Mouse (Mus musculus) macrophage (primary cell): Measurements from ENCODE around the gene Edrf1. TPM values are rescaled to one million over a fixed set of nuclear protein-coding genes. Genes with fewer than 3 reads are reported as not detected.
A peak's percentile ranks its signal among the peaks of the same experiment; 100 is the strongest.

ENCODE experiments used
- H3K27ac ChIP-seq: fragments of 350-480 bp; formaldehyde crosslinking; 2 replicates; pipeline ENCODE4 v1.9.0; 2021
- H3K36me3 ChIP-seq: fragments of 350-480 bp; formaldehyde crosslinking; 2 replicates; pipeline ENCODE4 v1.9.0; 2021; ENCODE audit errors: inconsistent target
- H3K4me3 ChIP-seq: fragments of 350-480 bp; formaldehyde crosslinking; 2 replicates; pipeline ENCODE4 v1.9.0; 2021; ENCODE audit errors: inconsistent target
- H3K79me2 ChIP-seq: fragments of 350-480 bp; formaldehyde crosslinking; 2 replicates; pipeline ENCODE4 v1.9.0; 2021; ENCODE audit errors: inconsistent target
- WGBS: methylation state at CpG from one replicate; pipeline ENCODE4 v1.1.7; 2026; ENCODE audit warnings: inconsistent platforms; ENCODE audit not compliant: missing documents; 5-methylcytosine and 5-hydroxymethylcytosine counted together
- polyA plus RNA-seq: library from polyadenylated mRNA; stranded (reverse); fragments of 250-400 nt; gene quantifications from 3 replicates; pipeline ENCODE4 v1.2.4, GENCODE M21; 2018; ENCODE audit warnings: inconsistent platforms

Edrf1 gene
- polyA plus RNA-seq, 1 experiment from 2014 or later, result 4.9 TPM

- 74% methylated on average over 14 of the region's 14 CpGs for WGBS
- Histone ChIP-seq H3K36me3 (no peaks in the 10 kb centered on the region), H3K79me2 (no peaks in the 10 kb centered on the region), H3K27ac (no peak overlapping the region), H3K4me3 (no peak overlapping the region)
These were observed 10.0 kb upstream of the Edrf1 start for GRCm38 (mm10) chr7:133627184-133627936.

DNA sequence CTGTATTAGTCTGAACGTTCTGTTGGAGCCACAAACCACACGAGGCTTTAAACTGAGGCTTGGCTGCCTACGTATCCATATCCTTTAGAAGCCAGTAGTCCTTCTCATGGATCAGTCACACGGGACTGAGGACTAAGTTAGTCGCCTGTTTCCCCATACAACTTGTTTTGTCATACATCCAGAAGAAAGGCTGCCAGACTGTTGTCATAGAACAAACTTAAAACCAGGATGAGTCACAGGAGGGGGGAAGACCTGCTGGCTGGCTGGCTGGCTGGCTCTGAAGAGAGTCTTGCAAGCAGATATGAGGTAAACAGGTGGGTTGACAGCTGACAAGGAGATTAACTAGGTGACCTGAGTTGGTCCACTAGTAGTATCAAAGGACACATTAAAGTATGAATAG lies 6.5 kb upstream of the Edrf1 start:
- Histone ChIP-seq H3K4me3 (no peak overlapping the region), H3K27ac (no peak overlapping the region), H3K79me2 (no peaks in the 10 kb centered on the region), H3K36me3 (no peaks in the 10 kb centered on the region)
- 76% methylated on average over 5 of the region's 5 CpGs for WGBS

- H3K4me3 ChIP-seq, result no peak overlapping the region
- 13% methylated on average over 2 of the region's 2 CpGs for WGBS
- no peaks in the 10 kb centered on the region for H3K79me2 ChIP-seq
- no peak overlapping the region for H3K27ac ChIP-seq
- H3K36me3 ChIP-seq, result no peaks in the 10 kb centered on the region
These were observed 4.9 kb upstream of the Edrf1 start for GRCm38 (mm10) chr7:133632476-133632875.

DNA sequence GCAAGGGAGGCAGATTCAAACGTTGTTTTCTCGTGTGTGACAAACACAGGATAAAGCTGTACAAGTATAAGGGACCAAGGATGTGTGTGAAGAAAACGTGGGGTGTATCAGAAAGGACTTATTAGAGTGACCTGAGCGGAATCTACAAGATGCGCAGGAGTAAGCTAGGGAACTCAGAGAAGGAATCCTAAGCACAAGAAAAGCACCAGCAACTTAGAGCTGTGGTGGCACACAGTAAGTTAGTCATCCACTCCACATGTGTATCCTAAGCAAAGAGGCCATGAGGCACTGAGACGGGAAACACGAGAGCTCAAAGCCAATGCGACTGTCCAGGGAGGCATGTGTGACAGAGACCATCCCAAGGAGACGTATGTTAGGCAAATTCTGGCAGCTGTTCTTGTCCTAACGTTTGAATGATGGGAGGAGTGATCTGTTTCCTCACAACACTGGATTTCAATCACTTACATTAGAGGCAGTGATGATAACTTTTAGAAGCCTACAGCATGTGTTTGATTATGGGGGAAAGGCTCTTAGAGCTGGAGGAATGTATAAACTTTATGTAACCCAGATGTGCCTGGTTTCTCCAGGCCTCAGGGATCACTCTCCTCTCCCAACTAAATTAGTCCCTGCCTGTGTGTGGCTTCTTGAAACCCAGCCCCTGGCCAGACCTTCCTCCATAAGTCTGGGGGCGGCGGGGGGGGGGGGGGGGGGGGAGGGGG lies 2.3 kb upstream of the Edrf1 start:
- H3K36me3 ChIP-seq, result no peaks in the 10 kb centered on the region
- H3K79me2 ChIP-seq, result peaks cover 24% of the 10 kb centered on the region
- no peak overlapping the region for H3K27ac ChIP-seq
- 86% methylated on average over 10 of the region's 12 CpGs for WGBS
- no peak overlapping the region for H3K4me3 ChIP-seq

DNA sequence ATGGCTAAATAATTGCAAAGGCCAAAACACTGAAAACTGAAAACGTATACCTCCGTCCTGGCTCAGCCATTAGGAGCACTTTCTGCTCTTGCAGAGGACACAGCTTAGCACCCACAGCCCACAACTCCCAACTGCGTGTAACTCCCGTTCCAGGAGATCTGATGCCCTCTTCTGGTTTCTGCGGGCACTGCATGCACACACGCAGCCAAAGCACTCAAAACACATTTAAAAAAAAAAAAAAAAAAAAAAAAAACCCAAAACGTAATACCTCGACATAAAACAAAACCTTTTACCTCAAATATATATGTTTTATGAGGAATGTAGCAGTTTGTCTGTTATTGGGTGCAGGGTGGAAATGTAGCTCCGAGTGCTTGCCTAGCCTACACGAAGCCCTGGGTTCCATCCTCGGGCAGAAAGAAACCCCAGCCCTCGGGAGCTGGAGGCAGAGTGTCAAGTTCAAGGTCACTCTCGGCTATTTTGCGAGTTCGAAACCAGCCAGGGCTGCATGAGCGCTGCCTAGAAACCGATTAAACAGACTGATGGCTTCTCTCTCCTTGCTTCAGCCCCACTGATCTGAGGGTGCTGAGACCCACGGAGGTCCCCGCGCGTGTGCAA lies 498 bp upstream of the Edrf1 start:
- Histone ChIP-seq H3K79me2 (peaks cover 30% of the 10 kb centered on the region), H3K27ac (peak overlapping the region; percentile 64), H3K36me3 (peaks cover 8% of the 10 kb centered on the region), H3K4me3 (peak overlapping the region; percentile 91)
- WGBS, result 2% methylated on average over 21 of the region's 21 CpGs

DNA sequence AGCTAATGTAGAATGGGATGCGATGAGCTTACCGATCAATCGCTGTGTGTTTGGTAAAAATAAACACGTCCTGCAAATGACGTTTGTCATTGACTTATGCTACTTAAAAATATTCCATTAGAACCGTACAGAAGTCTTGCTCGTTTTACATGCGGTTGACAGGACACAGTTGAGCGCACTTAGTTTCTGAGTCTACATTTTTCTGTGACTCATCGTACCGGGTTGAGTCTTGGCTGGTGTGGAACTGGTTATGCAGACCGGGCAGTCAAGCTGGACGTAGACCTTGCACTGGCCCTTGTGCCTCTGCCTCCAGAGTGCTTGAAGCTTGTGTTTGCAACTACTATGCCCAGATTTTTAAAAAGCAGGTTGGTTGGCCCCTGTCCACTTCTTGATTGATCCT lies 963 bp downstream of the Edrf1 start:
- WGBS, result 6% methylated on average over 13 of the region's 13 CpGs
- peaks cover 23% of the 10 kb centered on the region for H3K36me3 ChIP-seq
- H3K79me2 ChIP-seq, result peaks cover 30% of the 10 kb centered on the region
- peak overlapping the region; percentile 37 for H3K27ac ChIP-seq
- peak overlapping the region; percentile 91 for H3K4me3 ChIP-seq

GRCm38 (mm10) chr7:133638821-133639220 lies 1.5 kb downstream of the Edrf1 start:
- H3K36me3 ChIP-seq, result peaks cover 28% of the 10 kb centered on the region
- H3K79me2 ChIP-seq, result peaks cover 30% of the 10 kb centered on the region
- peak overlapping the region; percentile 91 for H3K4me3 ChIP-seq
- H3K27ac ChIP-seq, result no peak overlapping the region
- 93% methylated on average over 13 of the region's 13 CpGs for WGBS

GRCm38 (mm10) chr7:133645716-133646115 lies 8.4 kb downstream of the Edrf1 start:
- Histone ChIP-seq H3K79me2 (no peaks in the 10 kb centered on the region), H3K27ac (no peak overlapping the region), H3K36me3 (peaks cover 90% of the 10 kb centered on the region), H3K4me3 (no peak overlapping the region)
- WGBS, result 90% methylated on average over 6 of the region's 6 CpGs

DNA sequence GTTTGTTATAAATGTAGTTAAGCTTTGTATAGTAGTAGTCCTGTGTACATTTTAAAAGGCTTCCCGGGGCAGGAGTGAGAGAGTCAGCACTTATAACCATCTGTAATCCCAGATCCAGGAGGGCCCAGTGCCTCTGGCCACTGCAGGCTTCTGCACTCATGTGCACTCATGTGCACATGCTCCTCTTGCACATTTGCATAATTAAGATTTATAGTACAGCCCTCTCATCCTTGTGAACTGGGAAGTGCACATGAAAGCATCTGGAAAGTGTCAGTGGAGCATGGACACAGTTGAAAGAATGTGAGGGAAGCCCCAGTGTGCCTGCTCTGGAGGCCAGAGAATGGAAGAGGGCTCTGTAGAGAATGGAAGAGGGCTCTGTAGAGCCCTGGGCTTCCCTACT lies 25.1 kb downstream of the Edrf1 start:
- Histone ChIP-seq H3K36me3 (peaks cover 94% of the 10 kb centered on the region), H3K27ac (no peak overlapping the region), H3K79me2 (no peaks in the 10 kb centered on the region), H3K4me3 (no peak overlapping the region)
- 91% methylated on average over 1 of the region's 1 CpGs for WGBS

- no peak overlapping the region for H3K27ac ChIP-seq
- H3K4me3 ChIP-seq, result no peak overlapping the region
- H3K79me2 ChIP-seq, result no peaks in the 10 kb centered on the region
- H3K36me3 ChIP-seq, result peaks cover 73% of the 10 kb centered on the region
- WGBS, result 100% methylated on average over 1 of the region's 1 CpGs
These were observed 31.7 kb downstream of the Edrf1 start for GRCm38 (mm10) chr7:133669071-133669470.

DNA sequence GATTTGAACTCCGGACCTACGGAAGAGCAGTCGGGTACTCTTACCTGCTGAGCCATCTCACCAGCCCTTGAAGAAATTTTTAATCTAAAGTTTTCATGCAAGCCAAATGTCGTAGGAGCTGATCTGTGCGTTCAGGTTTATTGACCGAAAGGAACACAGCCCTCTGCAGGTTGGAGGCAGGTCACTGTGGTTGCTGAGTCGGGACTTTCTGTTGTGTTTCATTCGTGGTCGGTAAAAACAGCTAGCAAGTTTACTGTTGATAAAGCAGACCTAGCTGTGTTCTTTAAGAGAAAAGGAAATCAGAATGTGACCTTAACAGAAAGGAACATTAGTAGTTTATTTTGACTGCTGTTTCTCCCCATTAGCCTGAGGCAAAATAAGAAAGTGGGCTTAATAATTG lies 32.6 kb downstream of the Edrf1 start:
- peaks cover 64% of the 10 kb centered on the region for H3K36me3 ChIP-seq
- no peaks in the 10 kb centered on the region for H3K79me2 ChIP-seq
- no peak overlapping the region for H3K27ac ChIP-seq
- no peak overlapping the region for H3K4me3 ChIP-seq
- 89% methylated on average over 9 of the region's 9 CpGs for WGBS

- H3K4me3 ChIP-seq, result no peak overlapping the region
- H3K36me3 ChIP-seq, result peaks cover 58% of the 10 kb centered on the region
- 98% methylated on average over 3 of the region's 3 CpGs for WGBS
- no peak overlapping the region for H3K27ac ChIP-seq
- no peaks in the 10 kb centered on the region for H3K79me2 ChIP-seq
These were observed 33.5 kb downstream of the Edrf1 start for GRCm38 (mm10) chr7:133670846-133671245.

GRCm38 (mm10) chr7:133676002-133676401 lies 38.7 kb downstream of the Edrf1 start:
- no peak overlapping the region for H3K27ac ChIP-seq
- H3K4me3 ChIP-seq, result no peak overlapping the region
- 89% methylated on average over 9 of the region's 9 CpGs for WGBS
- peaks cover 25% of the 10 kb centered on the region for H3K36me3 ChIP-seq
- no peaks in the 10 kb centered on the region for H3K79me2 ChIP-seq

DNA sequence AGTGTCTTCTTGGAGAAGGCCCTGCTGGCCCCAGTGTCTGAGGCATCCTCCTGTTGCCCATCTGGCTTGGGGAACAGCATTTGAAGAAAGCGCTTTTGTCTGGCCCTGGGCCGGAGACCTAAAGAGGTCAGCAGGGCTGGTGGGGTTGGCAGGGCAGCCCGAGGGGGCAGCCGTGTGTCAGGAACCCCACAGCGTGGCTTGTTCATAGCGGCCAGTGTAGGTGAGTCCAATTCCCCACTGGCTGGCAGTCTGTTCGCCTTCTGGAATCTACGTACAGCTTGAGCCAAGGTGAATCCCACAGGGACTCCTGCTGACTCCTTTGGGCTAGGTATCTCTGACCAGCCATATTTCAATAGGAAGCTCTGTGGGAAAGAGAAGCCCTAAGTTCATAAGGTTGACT lies 41.4 kb downstream of the Edrf1 start:
- Histone ChIP-seq H3K4me3 (no peak overlapping the region), H3K36me3 (peaks cover under 1% of the 10 kb centered on the region; the same call in 1 of the 2 replicates), H3K79me2 (no peaks in the 10 kb centered on the region), H3K27ac (no peak overlapping the region)
- 96% methylated on average over 8 of the region's 8 CpGs for WGBS

DNA sequence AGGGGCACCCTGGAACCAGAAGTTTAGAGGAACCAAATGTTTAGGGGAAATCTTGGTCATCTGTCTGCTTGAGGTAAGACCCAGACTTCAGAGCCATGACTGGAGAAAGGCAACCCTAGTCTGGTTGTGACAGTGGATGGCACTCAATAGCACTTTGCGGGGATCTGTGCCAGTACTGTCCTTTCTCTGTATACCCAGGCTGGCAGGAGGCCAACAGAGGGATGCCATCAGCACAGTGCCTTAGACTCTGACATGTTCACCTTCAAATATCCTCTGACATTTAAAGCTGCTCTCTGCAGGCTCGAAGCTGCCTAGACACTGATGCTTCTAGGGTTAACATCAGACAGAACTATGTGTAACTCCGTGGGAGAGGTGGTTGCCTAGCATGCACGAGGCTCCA lies 42.1 kb downstream of the Edrf1 start:
- Histone ChIP-seq H3K27ac (no peak overlapping the region), H3K4me3 (no peak overlapping the region), H3K79me2 (no peaks in the 10 kb centered on the region), H3K36me3 (no peaks in the 10 kb centered on the region)
- 82% methylated on average over 4 of the region's 4 CpGs for WGBS
